Mouse (Mus musculus): ENCODE results near the gene 7530416G11Rik. TPM values are rescaled to one million over a fixed set of nuclear protein-coding genes. Genes with fewer than 3 reads are reported as not detected.

Gene 7530416G11Rik
- polyA plus RNA-seq, 1 experiment from 2014 or later = not detected

GRCm38 (mm10) chr15:85457838-85458237 lies 45.2 kb downstream of the 7530416G11Rik start:
- Histone ChIP-seq H3K4me3 (ENCODE audit: low read depth, low read length) (no peak overlapping the region), H3K9ac (ENCODE audit: low read depth, low read length) (no peak overlapping the region), H3K4me1 (replicated peaks; ENCODE audit: control insufficient read depth, insufficient read depth, low read length) (peaks cover 27% of the 10 kb centered on the region), H3K27me3 (ENCODE audit: control insufficient read depth, insufficient read depth, low read length) (no peaks in the 10 kb centered on the region), H3K27ac (ENCODE audit: low read depth, low read length) (peak overlapping the region; percentile 87), H3K4me2 (replicated peaks; ENCODE audit: low read depth, low read length) (no peak overlapping the region), H3K36me3 (ENCODE audit: control insufficient read depth, insufficient read depth, low read length) (no peaks in the 10 kb centered on the region), H3K9me3 (ENCODE audit: control insufficient read depth, low read length) (no peaks in the 10 kb centered on the region)
- ATAC-seq (ENCODE audit: low FRiP score) (no peak), DNase-seq (ENCODE audit: low spot score) (peak; percentile 24)
- 65% methylated on average over 8 of the region's 8 CpGs for WGBS

GRCm38 (mm10) chr15:85456891-85457290 lies 46.1 kb downstream of the 7530416G11Rik start:
- H3K27me3 ChIP-seq (ENCODE audit: control insufficient read depth, insufficient read depth, low read length) = no peaks in the 10 kb centered on the region
- H3K4me3 ChIP-seq (ENCODE audit: low read depth, low read length) = no peak overlapping the region
- ATAC-seq (ENCODE audit: low FRiP score) = no peak
- H3K9me3 ChIP-seq (ENCODE audit: control insufficient read depth, low read length) = no peaks in the 10 kb centered on the region
- no peak overlapping the region for H3K9ac ChIP-seq (ENCODE audit: low read depth, low read length)
- no peak for DNase-seq (ENCODE audit: low spot score)
- no peak overlapping the region for H3K4me2 ChIP-seq (replicated peaks; ENCODE audit: low read depth, low read length)
- H3K4me1 ChIP-seq (replicated peaks; ENCODE audit: control insufficient read depth, insufficient read depth, low read length) = peaks cover 24% of the 10 kb centered on the region
- WGBS = 80% methylated on average over 8 of the region's 8 CpGs
- H3K36me3 ChIP-seq (ENCODE audit: control insufficient read depth, insufficient read depth, low read length) = no peaks in the 10 kb centered on the region
- peak overlapping the region; percentile 70 for H3K27ac ChIP-seq (ENCODE audit: low read depth, low read length)

GRCm38 (mm10) chr15:85446652-85447051 lies 56.4 kb downstream of the 7530416G11Rik start:
- Histone ChIP-seq H3K36me3 (ENCODE audit: control insufficient read depth, insufficient read depth, low read length) (no peaks in the 10 kb centered on the region; the same call in 1 of the 2 replicates), H3K9ac (ENCODE audit: low read depth, low read length) (no peak overlapping the region), H3K9me3 (ENCODE audit: control insufficient read depth, low read length) (no peaks in the 10 kb centered on the region), H3K4me2 (replicated peaks; ENCODE audit: low read depth, low read length) (no peak overlapping the region), H3K4me3 (ENCODE audit: low read depth, low read length) (no peak overlapping the region), H3K4me1 (replicated peaks; ENCODE audit: control insufficient read depth, insufficient read depth, low read length) (no peaks in the 10 kb centered on the region), H3K27me3 (ENCODE audit: control insufficient read depth, insufficient read depth, low read length) (no peaks in the 10 kb centered on the region), H3K27ac (ENCODE audit: low read depth, low read length) (no peak overlapping the region)
- 86% methylated on average over 3 of the region's 3 CpGs for WGBS
- ATAC-seq (ENCODE audit: low FRiP score) (no peak), DNase-seq (ENCODE audit: low spot score) (no peak)

Other genes with a start within 250 kb of the 7530416G11Rik start
- gene Atxn10, start 167.0 kb downstream of the 7530416G11Rik start, polyA plus RNA-seq (2014; fragmentation: Nextera tagmentation; extraction: Ambion mirVana) = 457 and 469 TPM in 2 replicates
- 61.6 and 79.7 TPM in 2 replicates for gene Wnt7b, start 79.2 kb upstream of the 7530416G11Rik start, polyA plus RNA-seq (2014; fragmentation: Nextera tagmentation; extraction: Ambion mirVana)
- 0.49 and 1.5 TPM in 2 replicates for gene Ppara, start 231.8 kb upstream of the 7530416G11Rik start, polyA plus RNA-seq (2014; fragmentation: Nextera tagmentation; extraction: Ambion mirVana)